Mouse (Mus musculus): Measurements from ENCODE around the gene Cbx7. TPM values are rescaled to one million over a fixed set of nuclear protein-coding genes. Genes with fewer than 3 reads are reported as not detected.
A peak's percentile ranks its signal among the peaks of the same experiment; 100 is the strongest.
"Not testable (repeated sequence)": the region's sequence is repeated elsewhere in the genome, so short reads cannot be mapped to it uniquely, and the experiment has no call there.

Gene Cbx7
- polyA plus RNA-seq, 1 experiment from 2014 or later: 3.3 TPM

GRCm38 (mm10) chr15:79943584-79943983 is 27.3 kb downstream of the Cbx7 start:
- WGBS: 85% methylated on average over 3 of the region's 3 CpGs
- H3K9ac ChIP-seq: no peak overlapping the region
- H3K4me1 ChIP-seq (replicated peaks): no peaks in the 10 kb centered on the region; the same call in 1 of the 2 replicates
- no peaks in the 10 kb centered on the region; the same call in 1 of the 2 replicates for H3K27me3 ChIP-seq
- no peak overlapping the region for H3K27ac ChIP-seq (replicated peaks)
- no peak overlapping the region for H3K4me3 ChIP-seq
- H3K36me3 ChIP-seq: no peaks in the 10 kb centered on the region
- no peak overlapping the region for H3K4me2 ChIP-seq
- no peak for ATAC-seq (ENCODE audit: low read depth)
- no peaks in the 10 kb centered on the region for H3K9me3 ChIP-seq

GRCm38 (mm10) chr15:79942541-79942940 is 28.4 kb downstream of the Cbx7 start:
- Histone ChIP-seq H3K9ac (no peak overlapping the region), H3K4me3 (no peak overlapping the region), H3K27ac (replicated peaks) (no peak overlapping the region), H3K4me1 (replicated peaks) (no peaks in the 10 kb centered on the region; the same call in 1 of the 2 replicates), H3K27me3 (no peaks in the 10 kb centered on the region; the same call in 1 of the 2 replicates), H3K4me2 (no peak overlapping the region), H3K9me3 (no peaks in the 10 kb centered on the region), H3K36me3 (no peaks in the 10 kb centered on the region)
- WGBS: 66% methylated on average over 6 of the region's 6 CpGs
- ATAC-seq (ENCODE audit: low read depth): no peak

- no peak for ATAC-seq (ENCODE audit: low read depth)
- H3K36me3 ChIP-seq: no peaks in the 10 kb centered on the region
- no peak overlapping the region for H3K4me2 ChIP-seq
- H3K4me1 ChIP-seq (replicated peaks): no peaks in the 10 kb centered on the region
- WGBS: 25% methylated on average over 8 of the region's 8 CpGs
- no peaks in the 10 kb centered on the region; the same call in 1 of the 2 replicates for H3K27me3 ChIP-seq
- no peaks in the 10 kb centered on the region for H3K9me3 ChIP-seq
- H3K9ac ChIP-seq: no peak overlapping the region
- no peak overlapping the region for H3K27ac ChIP-seq (replicated peaks)
- no peak overlapping the region for H3K4me3 ChIP-seq
Measured at GRCm38 (mm10) chr15:79940932-79941331, 30.0 kb downstream of the Cbx7 start.

- H3K27ac ChIP-seq (replicated peaks): no peak overlapping the region
- H3K4me2 ChIP-seq: no peak overlapping the region
- H3K9ac ChIP-seq: no peak overlapping the region
- H3K27me3 ChIP-seq: no peaks in the 10 kb centered on the region; the same call in 1 of the 2 replicates
- WGBS: 86% methylated on average over 16 of the region's 16 CpGs
- no peaks in the 10 kb centered on the region for H3K36me3 ChIP-seq
- ATAC-seq (ENCODE audit: low read depth): no peak
- peaks cover 2% of the 10 kb centered on the region; the same call in 1 of the 2 replicates for H3K4me1 ChIP-seq (replicated peaks)
- H3K4me3 ChIP-seq: no peak overlapping the region
- H3K9me3 ChIP-seq: no peaks in the 10 kb centered on the region
Measured at GRCm38 (mm10) chr15:79939913-79940312, 31.0 kb downstream of the Cbx7 start.

- not testable (repeated sequence) for ATAC-seq (ENCODE audit: low read depth); H3K4me1 ChIP-seq (replicated peaks); H3K4me3 ChIP-seq; H3K9ac ChIP-seq; H3K9me3 ChIP-seq; H3K4me2 ChIP-seq; H3K27ac ChIP-seq (replicated peaks); H3K27me3 ChIP-seq; H3K36me3 ChIP-seq
- 89% methylated on average over 5 of the region's 7 CpGs for WGBS
Measured at GRCm38 (mm10) chr15:79939501-79939900, 31.4 kb downstream of the Cbx7 start.

- 92% methylated on average over 12 of the region's 12 CpGs for WGBS
- Histone ChIP-seq H3K9ac (no peak overlapping the region), H3K4me1 (replicated peaks) (peaks cover 11% of the 10 kb centered on the region), H3K27ac (replicated peaks) (no peak overlapping the region), H3K9me3 (no peaks in the 10 kb centered on the region), H3K4me2 (no peak overlapping the region), H3K27me3 (peaks cover 1% of the 10 kb centered on the region), H3K4me3 (no peak overlapping the region), H3K36me3 (no peaks in the 10 kb centered on the region)
- ATAC-seq (ENCODE audit: low read depth): no peak
Measured at GRCm38 (mm10) chr15:79939020-79939419, 31.9 kb downstream of the Cbx7 start.

GRCm38 (mm10) chr15:79936374-79936751 is 34.6 kb downstream of the Cbx7 start:
- no peaks in the 10 kb centered on the region for H3K36me3 ChIP-seq
- H3K27me3 ChIP-seq: peaks cover 26% of the 10 kb centered on the region
- ATAC-seq (ENCODE audit: low read depth): no peak
- no peak overlapping the region for H3K27ac ChIP-seq (replicated peaks)
- no peaks in the 10 kb centered on the region for H3K9me3 ChIP-seq
- no peak overlapping the region for H3K9ac ChIP-seq
- H3K4me2 ChIP-seq: no peak overlapping the region
- no peak overlapping the region for H3K4me3 ChIP-seq
- WGBS: 73% methylated on average over 7 of the region's 7 CpGs
- peaks cover 33% of the 10 kb centered on the region for H3K4me1 ChIP-seq (replicated peaks)

GRCm38 (mm10) chr15:79935654-79936373 is 35.1 kb downstream of the Cbx7 start:
- H3K4me1 ChIP-seq (replicated peaks): peaks cover 33% of the 10 kb centered on the region
- H3K27me3 ChIP-seq: peaks cover 31% of the 10 kb centered on the region
- no peaks in the 10 kb centered on the region for H3K9me3 ChIP-seq
- H3K9ac ChIP-seq: no peak overlapping the region
- 25% methylated on average over 9 of the region's 9 CpGs for WGBS
- H3K4me3 ChIP-seq: no peak overlapping the region
- no peak for ATAC-seq (ENCODE audit: low read depth)
- H3K4me2 ChIP-seq: no peak overlapping the region
- no peak overlapping the region for H3K27ac ChIP-seq (replicated peaks)
- H3K36me3 ChIP-seq: no peaks in the 10 kb centered on the region

- peaks cover 33% of the 10 kb centered on the region for H3K4me1 ChIP-seq (replicated peaks)
- no peaks in the 10 kb centered on the region for H3K36me3 ChIP-seq
- H3K4me2 ChIP-seq: peak overlapping the region; percentile 77
- no peaks in the 10 kb centered on the region for H3K9me3 ChIP-seq
- H3K9ac ChIP-seq: peak overlapping the region; percentile 9
- H3K4me3 ChIP-seq: no peak overlapping the region
- 2% methylated on average over 10 of the region's 10 CpGs for WGBS
- no peak for ATAC-seq (ENCODE audit: low read depth)
- H3K27ac ChIP-seq (replicated peaks): no peak overlapping the region
- H3K27me3 ChIP-seq: peaks cover 37% of the 10 kb centered on the region
Measured at GRCm38 (mm10) chr15:79934776-79935175, 36.1 kb downstream of the Cbx7 start.

GRCm38 (mm10) chr15:79933670-79934514 is 37.0 kb downstream of the Cbx7 start:
- Histone ChIP-seq H3K4me1 (replicated peaks) (peaks cover 33% of the 10 kb centered on the region), H3K4me3 (peak overlapping the region; percentile 62), H3K27me3 (peaks cover 37% of the 10 kb centered on the region), H3K9me3 (no peaks in the 10 kb centered on the region), H3K9ac (peak overlapping the region; percentile 9; the same call in 1 of the 2 replicates), H3K4me2 (peak overlapping the region; percentile 77), H3K36me3 (no peaks in the 10 kb centered on the region), H3K27ac (replicated peaks) (no peak overlapping the region)
- ATAC-seq (ENCODE audit: low read depth): no peak
- WGBS: 2% methylated on average over 21 of the region's 22 CpGs

- H3K9ac ChIP-seq: peak overlapping the region; percentile 79
- H3K27ac ChIP-seq (replicated peaks): no peak overlapping the region
- WGBS: 5% methylated on average over 22 of the region's 22 CpGs
Measured at GRCm38 (mm10) chr15:79933052-79933669, 37.8 kb downstream of the Cbx7 start.

More at GRCm38 (mm10) chr15:79933052-79933669, 37.8 kb downstream of the Cbx7 start:
- H3K27me3 ChIP-seq: peaks cover 37% of the 10 kb centered on the region
- no peak for ATAC-seq (ENCODE audit: low read depth)
- no peaks in the 10 kb centered on the region for H3K9me3 ChIP-seq
- H3K4me3 ChIP-seq: peak overlapping the region; percentile 62
- H3K36me3 ChIP-seq: no peaks in the 10 kb centered on the region
- peak overlapping the region; percentile 77 for H3K4me2 ChIP-seq
- H3K4me1 ChIP-seq (replicated peaks): peaks cover 35% of the 10 kb centered on the region
